Mouse (Mus musculus) T-helper 2 cell (primary cell): Measurements from ENCODE around the gene Sec13.
"Not testable (repeated sequence)": the region's sequence is repeated elsewhere in the genome, so short reads cannot be mapped to it uniquely, and the experiment has no call there.

Source experiments
- in situ Hi-C: fragments of 300-600 bp; cut with MboI, MseI; formaldehyde crosslinking; loops from one replicate; pipeline ENCODE4 v1.15.1; 2025; ENCODE audit warnings: high pct_unique_total_duplicates

Gene Sec13

GRCm38 (mm10) chr6:113713389-113713788, 27.2 kb downstream of the Sec13 start:
- in situ Hi-C loops = not testable (repeated sequence)

DNA sequence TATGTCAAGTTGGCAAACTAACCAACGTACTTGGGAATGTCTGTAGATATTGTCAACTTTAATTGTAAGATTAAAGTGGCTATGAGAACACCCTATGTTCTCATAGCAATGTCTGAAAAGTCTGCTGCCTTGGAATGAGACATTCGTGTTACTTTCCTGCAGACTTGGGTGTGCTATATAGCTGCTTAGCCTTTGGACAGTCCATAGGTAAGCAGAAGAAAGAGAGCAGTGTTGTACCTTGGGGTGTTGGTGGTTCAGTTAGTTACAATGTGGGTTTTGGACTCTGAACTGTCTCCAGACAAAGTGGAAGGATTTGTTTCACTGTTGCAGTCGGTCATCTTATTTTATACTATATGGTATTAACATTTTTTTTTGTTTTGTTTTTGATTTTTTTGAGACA, 27.8 kb downstream of the Sec13 start:
- in situ Hi-C loops = no loop called here

- in situ Hi-C loops = loop anchor here (10.0 kb wide), 1 partner anchor 613 kb away; no protein-coding TSS in a partner anchor
These were observed 43.0 kb downstream of the Sec13 start for GRCm38 (mm10) chr6:113697222-113698205.

DNA sequence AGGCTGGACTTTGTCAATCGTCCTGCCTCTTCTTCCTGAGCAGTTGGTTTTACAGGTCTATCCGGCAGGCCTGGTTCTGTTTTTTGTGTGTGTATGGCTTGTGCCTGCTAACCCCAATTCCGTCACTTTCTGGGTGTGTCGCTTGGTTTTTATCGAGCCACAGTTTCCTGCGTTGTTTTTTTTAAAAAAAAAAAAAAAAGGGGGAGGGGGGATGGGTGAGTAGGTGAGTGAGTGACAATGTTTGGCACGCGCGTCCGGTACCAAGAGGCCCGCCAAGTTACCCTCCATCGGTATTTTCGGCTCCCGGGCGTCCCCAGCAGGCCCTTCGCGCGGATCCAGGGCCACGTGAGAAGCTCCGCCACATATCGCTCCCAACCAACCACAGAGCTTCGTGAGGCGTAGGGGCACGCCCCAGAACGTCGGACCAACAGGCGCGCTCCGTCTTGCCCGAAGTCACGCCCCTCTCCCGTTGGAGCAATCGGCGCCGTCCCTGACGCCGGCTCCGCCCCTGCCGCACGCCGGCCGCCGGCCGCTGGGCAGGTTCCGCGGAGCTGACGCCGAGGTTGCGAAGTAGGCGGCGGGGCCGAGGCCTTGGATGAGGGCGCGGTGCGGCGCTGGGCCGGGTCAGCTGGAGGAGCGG, 43.8 kb downstream of the Sec13 start, which contains the start of gene Tatdn2:
Gene Tatdn2 (plus strand): TSS at position 469 of the 640 bp plus-strand sequence.
- in situ Hi-C loops = loop anchor here (10.0 kb wide), 1 partner anchor 612 kb away; no protein-coding TSS in a partner anchor

DNA sequence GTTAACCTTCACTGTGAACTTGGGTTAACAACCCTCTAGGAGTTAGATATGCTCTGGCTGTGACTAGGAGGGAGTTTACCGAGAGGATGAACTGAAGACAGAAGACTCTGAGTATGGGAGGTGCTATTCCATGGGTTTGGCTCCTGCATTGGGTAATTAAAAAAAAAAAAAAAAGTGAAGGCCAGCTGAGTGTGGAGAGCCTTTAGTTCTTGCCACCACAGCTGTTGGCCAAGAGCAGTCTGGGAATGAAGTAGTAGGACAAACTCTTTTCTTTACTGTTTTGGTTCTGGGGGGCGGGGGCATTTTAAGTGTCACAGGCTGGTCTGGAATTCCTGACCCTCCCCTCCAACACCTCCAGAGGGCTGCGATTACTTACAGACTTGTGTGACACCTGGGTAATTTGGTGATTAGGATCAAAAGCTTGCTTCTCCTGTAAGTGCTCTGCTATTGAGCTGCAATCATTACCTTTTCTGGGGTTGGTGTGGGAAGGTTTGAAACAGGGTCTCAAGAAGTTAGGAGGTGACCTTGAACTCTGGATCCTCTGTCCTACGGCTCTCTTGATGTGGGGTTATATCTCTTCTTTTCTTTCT, 44.7 kb downstream of the Sec13 start:
- in situ Hi-C loops = loop anchor here (10.0 kb wide), 1 partner anchor 611 kb away; no protein-coding TSS in a partner anchor

- in situ Hi-C loops = loop anchor here (10.0 kb wide), 1 partner anchor 610 kb away; no protein-coding TSS in a partner anchor
These were observed 45.3 kb downstream of the Sec13 start for GRCm38 (mm10) chr6:113695203-113695602.

DNA sequence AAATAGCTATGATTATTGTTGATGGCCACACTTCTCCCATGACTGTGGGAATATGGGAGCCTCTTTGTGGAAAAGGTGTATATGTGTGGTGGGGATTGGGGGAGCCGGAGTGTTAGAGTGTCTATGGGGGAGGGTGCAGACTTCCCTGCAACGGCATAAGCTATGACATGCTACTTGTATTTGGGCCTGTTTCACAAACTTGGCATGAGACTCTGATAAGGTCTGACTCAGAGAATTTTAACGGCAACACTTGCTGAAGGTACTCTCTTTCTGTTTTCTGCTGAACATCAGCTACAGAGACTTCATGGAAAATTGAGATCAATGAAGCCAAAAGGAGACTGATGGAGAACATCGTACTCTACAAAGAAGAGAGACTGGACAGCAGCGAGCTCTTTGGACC, 47.2 kb downstream of the Sec13 start:
- in situ Hi-C loops = loop anchor here (10.0 kb wide), 1 partner anchor 609 kb away; no protein-coding TSS in a partner anchor

- in situ Hi-C loops = loop anchor here (10.0 kb wide), 1 partner anchor 608 kb away; no protein-coding TSS in a partner anchor
These were observed 47.8 kb downstream of the Sec13 start for GRCm38 (mm10) chr6:113692661-113693133.

DNA sequence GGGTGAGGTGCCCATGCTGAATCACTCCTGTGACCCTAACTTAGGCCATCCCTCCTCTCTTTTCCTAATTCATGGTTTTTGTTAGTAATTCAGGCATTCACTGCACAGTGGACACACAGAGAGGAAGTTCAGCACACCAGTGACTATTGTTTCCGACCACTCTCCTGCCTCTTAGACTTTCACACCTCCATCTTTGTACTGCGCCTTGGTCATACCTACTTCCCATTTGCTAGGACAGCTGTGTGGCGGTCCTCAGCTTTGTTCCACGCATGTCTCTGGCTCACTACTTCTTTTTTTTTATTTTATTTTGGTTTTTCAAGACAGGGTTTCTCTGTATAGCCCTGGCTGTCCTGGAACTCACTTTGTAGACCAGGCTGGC, 49.5 kb downstream of the Sec13 start:
- in situ Hi-C loops = loop anchor here (10.0 kb wide), 1 partner anchor 606 kb away; no protein-coding TSS in a partner anchor

DNA sequence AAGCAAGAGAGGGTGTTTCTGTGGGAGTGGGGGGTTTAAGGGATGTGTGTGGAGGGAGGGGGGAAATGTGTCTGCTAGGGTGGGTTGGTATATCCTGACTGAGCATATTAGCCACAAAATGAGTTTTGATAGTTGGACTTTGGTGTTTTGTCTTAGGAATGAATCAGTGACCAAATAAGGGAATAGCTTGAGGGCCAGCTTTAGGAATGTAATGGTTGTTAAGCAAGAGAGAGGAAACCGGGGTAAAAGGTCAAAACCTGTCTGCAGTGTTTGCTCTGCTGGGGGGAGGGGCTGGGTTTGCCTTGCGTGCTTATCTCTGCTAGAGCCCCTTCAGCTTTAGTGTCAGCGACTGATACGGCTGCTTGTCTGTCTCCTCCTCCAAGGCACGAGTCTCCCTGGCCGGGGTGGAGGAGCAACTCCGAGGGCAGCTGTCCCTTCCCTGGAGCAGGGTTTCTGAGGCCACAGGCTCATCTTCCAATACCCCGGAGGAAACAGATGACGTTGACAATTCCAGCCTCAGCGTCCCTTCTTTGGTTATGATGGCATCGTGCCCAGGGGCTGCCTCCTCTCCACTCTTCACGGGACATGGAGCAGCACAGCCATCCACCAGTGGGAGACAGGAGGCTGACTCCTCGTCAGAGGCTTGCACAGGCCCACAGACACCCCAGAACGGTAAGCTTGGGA, 50.0 kb downstream of the Sec13 start:
- in situ Hi-C loops = loop anchor here (10.0 kb wide), 1 partner anchor 606 kb away; no protein-coding TSS in a partner anchor

DNA sequence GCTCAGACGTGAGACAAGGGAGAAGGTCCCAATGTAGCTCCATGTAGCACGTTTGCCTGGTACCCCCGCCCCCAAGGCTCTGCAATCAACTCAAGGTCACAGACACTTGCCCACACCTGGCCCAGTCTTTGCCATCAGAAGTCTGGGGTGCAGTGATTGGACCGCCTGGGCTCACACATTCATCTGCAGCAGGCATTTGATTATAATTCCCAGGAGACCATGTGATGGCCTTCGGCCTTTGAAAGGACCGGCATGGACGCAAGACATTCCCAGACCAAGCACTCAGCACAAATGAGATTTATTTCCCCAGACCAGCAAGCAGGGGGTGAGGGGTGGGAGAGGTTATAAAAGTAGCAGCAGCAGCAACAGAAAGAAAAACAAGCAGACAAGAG, 50.5 kb downstream of the Sec13 start:
- in situ Hi-C loops = loop anchor here (10.0 kb wide), 1 partner anchor 605 kb away; no protein-coding TSS in a partner anchor

- in situ Hi-C loops = no loop called here
These were observed 53.9 kb downstream of the Sec13 start for GRCm38 (mm10) chr6:113686551-113687125.

- in situ Hi-C loops = loop anchor here (5.0 kb wide), 1 partner anchor 46 kb away; the partner anchor contains the start of gene Irak2
These were observed 57.3 kb downstream of the Sec13 start for GRCm38 (mm10) chr6:113683081-113683825.

DNA sequence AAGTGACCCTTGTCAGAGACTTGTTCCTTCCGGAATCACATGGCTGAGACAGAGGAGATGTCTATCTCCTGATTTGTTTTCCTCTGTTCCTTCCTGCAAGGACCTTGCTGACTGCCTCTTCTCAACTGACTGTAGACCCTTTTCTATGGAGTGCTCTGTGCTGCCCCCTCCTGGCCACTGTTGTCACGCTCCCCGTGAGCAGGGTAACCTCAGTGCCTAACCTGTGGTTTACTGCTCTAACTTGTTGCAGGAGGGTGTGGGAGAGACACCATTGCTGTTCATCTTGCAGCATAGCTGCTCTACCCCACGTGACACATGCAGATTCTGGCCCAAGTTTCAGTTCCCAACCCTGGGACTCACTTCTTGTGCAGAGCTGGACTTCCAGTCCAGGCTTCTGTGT, 59.3 kb downstream of the Sec13 start:
- in situ Hi-C loops = loop anchor here (5.0 kb wide), 1 partner anchor 44 kb away; the partner anchor contains the start of gene Irak2

DNA sequence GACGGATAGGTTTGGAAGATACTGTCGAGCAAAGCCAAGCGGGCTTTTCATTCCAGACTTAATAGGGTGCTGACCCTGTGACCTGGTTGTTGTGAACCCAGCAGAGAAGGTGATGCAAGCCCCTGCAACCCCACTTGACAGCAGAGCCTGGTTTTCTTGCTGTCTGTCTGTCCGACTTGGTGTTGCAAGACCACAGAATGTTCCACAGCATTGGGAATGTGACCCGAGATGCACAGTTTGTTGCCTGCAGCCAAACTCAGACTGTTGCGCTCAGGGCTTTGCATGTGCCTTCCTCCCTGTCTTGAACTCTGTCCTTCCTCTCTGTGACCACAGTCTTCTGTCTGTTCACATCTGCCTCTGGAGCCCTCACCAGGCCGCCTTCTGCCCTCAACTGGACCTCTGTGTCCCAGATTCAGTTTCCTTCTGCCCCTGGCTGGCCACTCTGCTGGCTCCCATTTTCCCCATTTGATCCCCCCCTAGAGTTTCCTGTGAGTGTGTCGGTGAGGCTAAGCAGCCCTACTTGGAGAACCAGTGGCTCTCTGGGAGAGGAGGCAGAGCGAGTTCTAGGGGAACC, 60.5 kb downstream of the Sec13 start:
- in situ Hi-C loops = loop anchor here (5.0 kb wide), 1 partner anchor 43 kb away; the partner anchor contains the start of gene Irak2

- in situ Hi-C loops = no loop called here
These were observed 62.1 kb downstream of the Sec13 start for GRCm38 (mm10) chr6:113678246-113679012.
